Mouse (Mus musculus) forebrain, embryonic 16.5 days (tissue): ENCODE data around the gene Gpatch1. TPM values are rescaled to one million over a fixed set of nuclear protein-coding genes. Genes with fewer than 3 reads are reported as not detected.

Experiments used
- ATAC-seq: fragments of 200-750 bp; cut with Nextera tagmentation; 2 replicates; pipeline ENCODE4 v1.8.0; 2017; ENCODE audit warnings: mild to moderate bottlenecking, moderate library complexity
- H3K27ac ChIP-seq: fragments of 300-500 bp; sonication (generic); 2 replicates; pipeline ENCODE4 v1.5.1; 2014; ENCODE audit warnings: low read length, control low read depth
- H3K27me3 ChIP-seq: fragments of 300-500 bp; sonication (generic); replicated peaks from 2 replicates; pipeline ENCODE4 v1.6.1; 2014; ENCODE audit warnings: low read length; ENCODE audit not compliant: control insufficient read depth, insufficient read depth
- H3K36me3 ChIP-seq: fragments of 300-500 bp; sonication (generic); 2 replicates; pipeline ENCODE4 v1.6.1; 2014; ENCODE audit not compliant: control insufficient read depth, insufficient read depth
- H3K4me1 ChIP-seq: fragments of 300-500 bp; sonication (generic); replicated peaks from 2 replicates; pipeline ENCODE4 v1.6.1; 2014; ENCODE audit warnings: low read length; ENCODE audit not compliant: control insufficient read depth, insufficient read depth
- H3K4me2 ChIP-seq: fragments of 300-500 bp; sonication (generic); 2 replicates; pipeline ENCODE4 v1.6.1; 2014; ENCODE audit warnings: mild to moderate bottlenecking, low read length, control low read depth
- H3K4me3 ChIP-seq: fragments of 300-500 bp; sonication (generic); replicated peaks from 2 replicates; pipeline ENCODE4 v1.5.1; 2014; ENCODE audit warnings: mild to moderate bottlenecking, low read length, control low read depth
- H3K9ac ChIP-seq: fragments of 300-500 bp; sonication (generic); replicated peaks from 2 replicates; pipeline ENCODE4 v1.6.1; 2014; ENCODE audit warnings: low read depth, low read length, control low read depth
- H3K9me3 ChIP-seq: fragments of 300-500 bp; sonication (generic); 2 replicates; pipeline ENCODE4 v1.6.1; 2016; ENCODE audit warnings: low read length; ENCODE audit not compliant: control insufficient read depth
- WGBS: fragments of 180-500 bp; shearing (Covaris S2); extraction: QIAGEN DNeasy Blood & Tissue Kit; methylation state at CpG from one replicate; pipeline ENCODE4 v1.1.7; 2014; 5-methylcytosine and 5-hydroxymethylcytosine counted together
- polyA plus RNA-seq: library from polyadenylated mRNA; unstranded; fragments of >200 nt; fragmentation: Nextera tagmentation; extraction: Ambion mirVana; gene quantifications from 2 replicates; pipeline ENCODE4 v1.2.1, GENCODE M21; 2015

The Gpatch1 gene
- polyA plus RNA-seq, 1 experiment from 2014 or later, result 24.4 TPM

- Histone ChIP-seq H3K36me3 (peaks cover 35% of the 10 kb centered on the region), H3K27ac (no peak overlapping the region), H3K4me3 (no peak overlapping the region), H3K4me1 (no peaks in the 10 kb centered on the region), H3K4me2 (no peak overlapping the region), H3K9ac (no peak overlapping the region), H3K9me3 (no peaks in the 10 kb centered on the region), H3K27me3 (no peaks in the 10 kb centered on the region)
- no peak for ATAC-seq
These were observed 17.4 kb downstream of the Gpatch1 start for GRCm38 (mm10) chr7:35300792-35301191.

- WGBS, result 73% methylated on average over 8 of the region's 8 CpGs
- Histone ChIP-seq H3K4me1 (no peaks in the 10 kb centered on the region), H3K27me3 (no peaks in the 10 kb centered on the region), H3K27ac (no peak overlapping the region), H3K4me3 (no peak overlapping the region), H3K36me3 (peaks cover 36% of the 10 kb centered on the region), H3K9ac (no peak overlapping the region), H3K9me3 (no peaks in the 10 kb centered on the region), H3K4me2 (no peak overlapping the region)
- ATAC-seq, result no peak
These were observed 18.6 kb downstream of the Gpatch1 start for GRCm38 (mm10) chr7:35299656-35300055.

GRCm38 (mm10) chr7:35297886-35298285, 20.4 kb downstream of the Gpatch1 start:
- Histone ChIP-seq H3K27me3 (no peaks in the 10 kb centered on the region), H3K4me3 (no peak overlapping the region), H3K36me3 (peaks cover 37% of the 10 kb centered on the region), H3K9ac (no peak overlapping the region), H3K9me3 (no peaks in the 10 kb centered on the region), H3K4me2 (no peak overlapping the region), H3K4me1 (no peaks in the 10 kb centered on the region), H3K27ac (no peak overlapping the region)
- 94% methylated on average over 5 of the region's 5 CpGs for WGBS
- ATAC-seq, result no peak

GRCm38 (mm10) chr7:35295631-35296030, 22.6 kb downstream of the Gpatch1 start:
- 91% methylated on average over 2 of the region's 2 CpGs for WGBS
- no peak overlapping the region for H3K27ac ChIP-seq
- peaks cover 40% of the 10 kb centered on the region for H3K36me3 ChIP-seq
- H3K4me1 ChIP-seq, result no peaks in the 10 kb centered on the region
- ATAC-seq, result no peak
- no peak overlapping the region for H3K4me2 ChIP-seq
- no peak overlapping the region for H3K4me3 ChIP-seq
- no peak overlapping the region for H3K9ac ChIP-seq
- H3K9me3 ChIP-seq, result no peaks in the 10 kb centered on the region
- no peaks in the 10 kb centered on the region for H3K27me3 ChIP-seq

GRCm38 (mm10) chr7:35293464-35293863, 24.8 kb downstream of the Gpatch1 start:
- Histone ChIP-seq H3K9me3 (no peaks in the 10 kb centered on the region), H3K36me3 (peaks cover 46% of the 10 kb centered on the region), H3K27ac (no peak overlapping the region), H3K9ac (no peak overlapping the region), H3K4me2 (no peak overlapping the region), H3K4me1 (no peaks in the 10 kb centered on the region), H3K27me3 (no peaks in the 10 kb centered on the region), H3K4me3 (no peak overlapping the region)
- WGBS, result 90% methylated on average over 13 of the region's 13 CpGs
- no peak for ATAC-seq

GRCm38 (mm10) chr7:35278933-35279332, 39.3 kb downstream of the Gpatch1 start:
- Histone ChIP-seq H3K9me3 (peaks cover 18% of the 10 kb centered on the region), H3K4me3 (no peak overlapping the region), H3K9ac (no peak overlapping the region), H3K36me3 (peaks cover 51% of the 10 kb centered on the region), H3K4me2 (no peak overlapping the region), H3K27ac (no peak overlapping the region), H3K27me3 (no peaks in the 10 kb centered on the region), H3K4me1 (no peaks in the 10 kb centered on the region; the same call in 1 of the 2 replicates)
- WGBS, result 80% methylated on average over 3 of the region's 3 CpGs
- ATAC-seq, result no peak

GRCm38 (mm10) chr7:35277433-35277832, 40.8 kb downstream of the Gpatch1 start:
- Histone ChIP-seq H3K36me3 (peaks cover 47% of the 10 kb centered on the region), H3K4me2 (no peak overlapping the region), H3K27me3 (no peaks in the 10 kb centered on the region), H3K9me3 (peaks cover 18% of the 10 kb centered on the region), H3K4me3 (no peak overlapping the region), H3K4me1 (no peaks in the 10 kb centered on the region; the same call in 1 of the 2 replicates), H3K27ac (no peak overlapping the region), H3K9ac (no peak overlapping the region)
- peak; percentile 76 for ATAC-seq
- WGBS, result 41% methylated on average over 4 of the region's 4 CpGs

GRCm38 (mm10) chr7:35269443-35270024, 48.7 kb downstream of the Gpatch1 start:
- peaks cover 4% of the 10 kb centered on the region for H3K9me3 ChIP-seq
- peaks cover 5% of the 10 kb centered on the region; the same call in 1 of the 2 replicates for H3K4me1 ChIP-seq
- 9% methylated on average over 21 of the region's 21 CpGs for WGBS
- H3K27me3 ChIP-seq, result no peaks in the 10 kb centered on the region
- H3K4me2 ChIP-seq, result peak overlapping the region; percentile 63
- H3K4me3 ChIP-seq, result peak overlapping the region; percentile 36
- H3K36me3 ChIP-seq, result no peaks in the 10 kb centered on the region
- H3K9ac ChIP-seq, result peak overlapping the region; percentile 38; the same call in 1 of the 2 replicates
- no peak overlapping the region for H3K27ac ChIP-seq
- peak; percentile 62; the same call in 1 of the 2 replicates for ATAC-seq

- Histone ChIP-seq H3K4me3 (no peak overlapping the region), H3K36me3 (no peaks in the 10 kb centered on the region), H3K9me3 (no peaks in the 10 kb centered on the region), H3K27ac (no peak overlapping the region), H3K27me3 (no peaks in the 10 kb centered on the region), H3K9ac (no peak overlapping the region), H3K4me2 (no peak overlapping the region), H3K4me1 (peaks cover 5% of the 10 kb centered on the region; the same call in 1 of the 2 replicates)
- WGBS, result 58% methylated on average over 5 of the region's 5 CpGs
- ATAC-seq, result no peak
These were observed 50.4 kb downstream of the Gpatch1 start for GRCm38 (mm10) chr7:35267841-35268240.

- no peaks in the 10 kb centered on the region for H3K27me3 ChIP-seq
- H3K9ac ChIP-seq, result no peak overlapping the region
- ATAC-seq, result no peak
- no peaks in the 10 kb centered on the region for H3K36me3 ChIP-seq
- no peak overlapping the region for H3K27ac ChIP-seq
- H3K4me3 ChIP-seq, result no peak overlapping the region
- no peaks in the 10 kb centered on the region for H3K9me3 ChIP-seq
- peaks cover 5% of the 10 kb centered on the region; the same call in 1 of the 2 replicates for H3K4me1 ChIP-seq
- no peak overlapping the region for H3K4me2 ChIP-seq
- WGBS, result 80% methylated on average over 4 of the region's 4 CpGs
These were observed 51.6 kb downstream of the Gpatch1 start for GRCm38 (mm10) chr7:35266666-35267065.
